Mouse (Mus musculus) bone marrow macrophage, adult 2 months (primary cell): ENCODE measurements around the gene Kctd21.

ENCODE experiments used
- CTCF ChIP-seq: IDR thresholded peaks from 2 replicates; pipeline ENCODE4 v1.5.1; 2012; ENCODE audit warnings: low read depth, mild to moderate bottlenecking, low read length, moderate library complexity
- POLR2A ChIP-seq: IDR thresholded peaks from 2 replicates; pipeline ENCODE4 v1.6.1; 2012; ENCODE audit warnings: mild to moderate bottlenecking, low read depth, low read length, borderline replicate concordance

- TF ChIP-seq CTCF (no peak), POLR2A (no peak)
These were observed 24.7 kb downstream of the Kctd21 start for GRCm38 (mm10) chr7:97356875-97357276.
